Mouse (Mus musculus): ENCODE data around the gene Gm10073. TPM values are rescaled to one million over a fixed set of nuclear protein-coding genes. Genes with fewer than 3 reads are reported as not detected.
"Not testable (repeated sequence)": the region's sequence is repeated elsewhere in the genome, so short reads cannot be mapped to it uniquely, and the experiment has no call there.

The Gm10073 gene
- polyA plus RNA-seq (2012; ENCODE audit: insufficient read depth, low replicate concordance): 10.6 TPM in 1 of 2 replicates, not detected in the other

DNA sequence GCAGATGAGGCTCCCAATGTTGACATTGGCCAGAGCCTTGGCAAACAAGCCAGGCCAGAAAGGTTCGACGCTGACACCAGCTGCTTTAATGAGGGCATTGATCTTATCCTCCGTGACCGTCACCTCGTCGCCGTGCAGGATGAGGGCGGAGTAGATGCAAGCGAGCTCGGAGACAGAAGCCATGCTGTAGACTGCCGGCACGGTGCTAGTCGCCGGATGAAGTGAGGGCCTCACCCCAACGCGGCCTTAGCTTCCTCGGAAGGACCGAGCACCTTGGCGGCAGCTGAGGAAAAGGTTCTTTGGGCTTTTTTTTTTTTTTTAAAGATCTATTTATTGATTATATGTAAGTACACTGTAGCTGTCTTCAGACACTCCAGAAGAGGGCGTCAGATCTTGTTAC is at the start of gene Gm10073:
TSS of gene Gm10073 (minus strand) at position 294 of the 400 bp plus-strand sequence.
- H3K27me3 ChIP-seq (replicated peaks): peaks cover 11% of the 10 kb centered on the region
- H3K4me3 ChIP-seq (replicated peaks): not testable (repeated sequence)

DNA sequence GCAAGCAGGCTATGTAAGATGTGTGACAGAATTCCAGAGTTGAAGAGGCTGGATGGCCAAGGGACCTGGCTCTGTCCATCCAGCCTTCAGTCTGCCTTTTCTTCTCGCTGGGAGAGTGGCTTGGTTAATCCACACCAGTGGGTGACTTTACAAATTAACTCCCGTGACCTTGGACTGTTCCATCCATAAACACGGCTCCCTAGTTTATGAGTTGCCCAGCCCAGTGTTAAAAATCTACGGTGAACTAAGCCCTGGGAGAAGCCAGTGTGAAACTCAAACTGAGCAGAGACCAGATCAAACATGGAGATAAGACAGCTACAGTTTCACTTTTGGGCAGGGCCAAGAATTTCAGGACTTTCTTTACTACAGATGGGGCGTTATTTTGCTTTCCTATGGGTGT is 49.8 kb upstream of the Gm10073 start:
- no peak for TF ChIP-seq FLI1 (IDR thresholded peaks at IDR 0.05; ENCODE audit: low read length)
- no peak for TF ChIP-seq GATA1 (IDR thresholded peaks at IDR 0.05; ENCODE audit: borderline replicate concordance, low read length)
- H3K4me3 ChIP-seq (replicated peaks): no peak overlapping the region
- no peaks in the 10 kb centered on the region for H3K36me3 ChIP-seq (replicated peaks; ENCODE audit: low read length)

More for the DNA sequence above, at the start of gene Gm10073:
- H3K9me3 ChIP-seq; H3K36me3 ChIP-seq (replicated peaks; ENCODE audit: low read length); H3K4me1 ChIP-seq: not testable (repeated sequence)

DNA sequence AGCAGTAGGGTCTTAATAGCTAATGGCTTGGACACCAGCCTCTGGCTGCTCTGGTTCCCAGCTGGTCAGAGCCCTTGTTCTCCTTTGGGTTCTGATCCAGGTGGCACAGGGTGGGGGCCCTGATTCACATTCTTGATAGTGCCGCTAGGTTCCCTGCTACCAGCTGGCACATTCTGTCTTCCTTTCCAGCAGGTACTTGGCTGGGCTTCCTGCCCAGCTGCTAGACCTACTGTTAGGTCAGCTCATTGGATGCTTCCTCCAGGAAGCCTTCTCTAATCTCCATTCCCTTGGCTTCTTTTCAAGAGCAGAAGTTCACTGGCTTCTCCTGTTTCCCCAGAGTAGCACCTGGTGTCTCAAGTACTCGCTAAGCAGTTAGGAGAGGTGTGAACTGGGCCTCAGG is 47.2 kb upstream of the Gm10073 start:
- H3K36me3 ChIP-seq (replicated peaks; ENCODE audit: low read length): no peaks in the 10 kb centered on the region
- peaks cover 9% of the 10 kb centered on the region for H3K27me3 ChIP-seq (replicated peaks)
- peaks cover 10% of the 10 kb centered on the region for H3K9me3 ChIP-seq
- no peak for TF ChIP-seq FLI1 (IDR thresholded peaks at IDR 0.05; ENCODE audit: low read length)
- no peak for TF ChIP-seq GATA1 (IDR thresholded peaks at IDR 0.05; ENCODE audit: borderline replicate concordance, low read length)
- no peaks in the 10 kb centered on the region for H3K4me1 ChIP-seq
- no peak overlapping the region for H3K4me3 ChIP-seq (replicated peaks)

More for the DNA sequence above, 49.8 kb upstream of the Gm10073 start:
- no peaks in the 10 kb centered on the region for H3K4me1 ChIP-seq
- H3K27me3 ChIP-seq (replicated peaks): peaks cover 6% of the 10 kb centered on the region
- peaks cover 10% of the 10 kb centered on the region for H3K9me3 ChIP-seq

DNA sequence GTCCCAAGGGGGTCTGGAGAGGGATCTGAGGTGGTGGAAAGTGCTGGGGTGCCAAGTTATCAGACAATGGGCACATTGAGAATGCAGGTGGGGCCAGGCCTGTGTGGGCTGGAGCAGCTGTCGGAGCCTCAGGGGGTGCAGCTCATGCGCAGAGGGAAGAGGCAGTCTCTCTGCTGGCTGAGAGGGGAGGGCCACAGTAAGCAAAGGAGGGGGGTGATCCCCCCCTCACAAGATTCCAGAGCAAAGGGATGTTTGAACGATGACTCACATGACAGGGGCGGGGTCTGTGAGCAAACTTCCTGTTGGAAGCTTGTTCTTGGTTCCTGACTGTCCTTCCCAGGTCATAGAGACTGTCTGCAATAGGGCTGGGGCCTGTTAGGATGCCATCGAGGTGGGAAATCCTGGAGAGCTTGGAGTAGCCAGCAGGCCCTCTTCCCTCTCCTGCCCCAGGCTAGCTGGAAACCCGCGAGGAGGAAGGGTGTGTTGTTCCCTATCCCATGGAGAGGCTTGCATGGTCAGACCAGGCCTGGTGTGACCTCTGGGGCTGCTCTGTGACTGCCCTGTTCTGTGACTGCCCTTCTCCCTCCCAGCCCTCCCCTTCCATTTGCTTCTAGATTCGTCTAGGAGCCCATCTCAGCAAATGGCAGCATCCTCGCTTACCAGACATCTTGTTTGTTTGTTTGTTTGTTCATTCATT is 46.4 kb upstream of the Gm10073 start:
- Histone ChIP-seq H3K27me3 (replicated peaks) (peaks cover 11% of the 10 kb centered on the region), H3K9me3 (peaks cover 10% of the 10 kb centered on the region), H3K4me3 (replicated peaks) (no peak overlapping the region), H3K4me1 (no peaks in the 10 kb centered on the region), H3K36me3 (replicated peaks; ENCODE audit: low read length) (no peaks in the 10 kb centered on the region)
- TF ChIP-seq GATA1 (IDR thresholded peaks at IDR 0.05; ENCODE audit: borderline replicate concordance, low read length): no peak
- TF ChIP-seq FLI1 (IDR thresholded peaks at IDR 0.05; ENCODE audit: low read length): no peak

DNA sequence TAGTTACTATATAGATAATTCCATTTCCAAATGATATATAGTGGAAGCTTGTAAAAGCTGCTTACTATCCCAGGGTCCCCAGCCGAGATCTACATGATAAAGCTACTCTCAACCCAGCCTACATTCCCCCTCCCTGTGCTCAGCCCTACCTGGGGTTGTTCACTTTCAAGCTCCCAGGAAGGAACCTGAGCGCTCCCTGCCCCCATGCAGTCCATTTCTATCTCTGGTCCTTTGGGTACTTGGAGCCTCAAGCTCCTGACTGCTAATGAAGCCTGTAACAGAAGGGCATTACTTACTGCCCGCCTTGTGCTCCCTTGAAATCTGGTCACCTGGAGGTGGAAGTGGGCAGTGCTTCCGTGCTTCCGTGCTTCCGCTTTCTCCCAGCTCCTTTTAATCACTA is 45.1 kb upstream of the Gm10073 start:
- Histone ChIP-seq H3K36me3 (replicated peaks; ENCODE audit: low read length) (no peaks in the 10 kb centered on the region), H3K9me3 (no peaks in the 10 kb centered on the region), H3K4me1 (no peaks in the 10 kb centered on the region), H3K27me3 (replicated peaks) (peaks cover 15% of the 10 kb centered on the region), H3K4me3 (replicated peaks) (no peak overlapping the region)
- TF ChIP-seq GATA1 (IDR thresholded peaks at IDR 0.05; ENCODE audit: borderline replicate concordance, low read length) (no peak), FLI1 (IDR thresholded peaks at IDR 0.05; ENCODE audit: low read length) (no peak)

DNA sequence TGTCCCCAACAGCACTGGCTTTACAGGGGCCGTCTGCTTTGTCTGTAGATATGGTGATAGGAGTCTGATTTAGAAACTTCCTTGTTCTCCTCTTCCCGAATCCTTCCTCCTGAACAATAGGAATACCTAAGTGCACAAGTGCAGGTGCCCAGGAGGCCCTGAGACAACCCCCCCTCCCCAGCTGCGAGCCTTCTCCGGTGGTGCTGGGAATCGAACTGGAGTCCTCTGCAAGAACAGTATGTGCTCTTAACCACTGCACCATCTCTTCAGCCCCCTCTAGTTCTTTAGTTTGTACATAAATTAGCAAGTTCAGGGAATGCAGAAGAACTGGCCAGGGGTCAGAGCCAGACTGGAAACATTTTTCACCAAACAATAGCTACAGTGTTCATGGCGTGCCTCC is 44.6 kb upstream of the Gm10073 start:
- peaks cover 17% of the 10 kb centered on the region for H3K27me3 ChIP-seq (replicated peaks)
- no peaks in the 10 kb centered on the region for H3K36me3 ChIP-seq (replicated peaks; ENCODE audit: low read length)
- no peak overlapping the region for H3K4me3 ChIP-seq (replicated peaks)
- H3K9me3 ChIP-seq: no peaks in the 10 kb centered on the region
- TF ChIP-seq GATA1 (IDR thresholded peaks at IDR 0.05; ENCODE audit: borderline replicate concordance, low read length) (no peak), FLI1 (IDR thresholded peaks at IDR 0.05; ENCODE audit: low read length) (no peak)
- H3K4me1 ChIP-seq: no peaks in the 10 kb centered on the region

DNA sequence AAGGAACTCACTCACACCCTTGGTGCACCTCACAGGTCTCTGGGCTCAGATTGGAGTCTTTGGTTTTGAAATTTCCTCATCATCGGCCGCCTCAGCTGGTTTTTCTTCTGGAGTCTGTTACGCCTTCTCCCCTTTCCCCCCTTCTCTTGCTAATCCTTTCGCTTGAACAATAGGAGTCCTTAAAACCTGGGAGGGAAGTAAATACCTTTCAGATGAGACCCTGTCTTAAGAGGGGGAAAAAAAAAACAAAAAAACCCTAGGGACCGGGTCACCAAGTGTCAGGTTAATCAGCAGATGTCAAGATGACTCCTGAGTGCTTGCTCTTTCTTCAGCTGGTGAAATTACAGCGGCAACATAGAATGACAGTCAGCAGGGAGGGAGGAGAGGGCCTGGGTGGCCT is 43.9 kb upstream of the Gm10073 start:
- TF ChIP-seq GATA1 (IDR thresholded peaks at IDR 0.05; ENCODE audit: borderline replicate concordance, low read length) (no peak), FLI1 (IDR thresholded peaks at IDR 0.05; ENCODE audit: low read length) (no peak)
- H3K4me3 ChIP-seq (replicated peaks): no peak overlapping the region
- H3K27me3 ChIP-seq (replicated peaks): peaks cover 21% of the 10 kb centered on the region
- no peaks in the 10 kb centered on the region for H3K4me1 ChIP-seq
- no peaks in the 10 kb centered on the region for H3K36me3 ChIP-seq (replicated peaks; ENCODE audit: low read length)
- H3K9me3 ChIP-seq: no peaks in the 10 kb centered on the region

DNA sequence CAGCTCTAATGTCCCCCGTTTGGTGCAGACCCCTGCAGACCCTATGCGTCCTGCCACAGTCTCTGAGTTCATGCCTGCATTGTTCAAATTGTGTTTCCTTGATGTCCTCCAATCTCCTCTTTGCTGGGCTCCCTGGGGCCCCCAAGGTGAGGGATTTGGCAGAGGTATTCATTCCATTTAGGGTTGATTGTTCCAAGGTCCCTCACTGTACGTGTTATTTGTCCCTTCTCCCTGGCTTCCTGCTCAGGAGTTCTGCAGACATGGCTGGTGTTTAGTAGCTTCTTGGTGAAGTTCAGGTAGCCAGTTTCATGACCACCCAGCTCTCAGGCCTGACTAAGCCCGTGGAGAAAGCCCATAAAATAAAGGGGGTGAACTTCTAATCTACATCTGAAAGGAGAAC is 43.4 kb upstream of the Gm10073 start:
- peaks cover 21% of the 10 kb centered on the region for H3K27me3 ChIP-seq (replicated peaks)
- H3K36me3 ChIP-seq (replicated peaks; ENCODE audit: low read length): no peaks in the 10 kb centered on the region
- H3K9me3 ChIP-seq: no peaks in the 10 kb centered on the region
- TF ChIP-seq FLI1 (IDR thresholded peaks at IDR 0.05; ENCODE audit: low read length) (no peak), GATA1 (IDR thresholded peaks at IDR 0.05; ENCODE audit: borderline replicate concordance, low read length) (no peak)
- H3K4me1 ChIP-seq: no peaks in the 10 kb centered on the region
- H3K4me3 ChIP-seq (replicated peaks): no peak overlapping the region

DNA sequence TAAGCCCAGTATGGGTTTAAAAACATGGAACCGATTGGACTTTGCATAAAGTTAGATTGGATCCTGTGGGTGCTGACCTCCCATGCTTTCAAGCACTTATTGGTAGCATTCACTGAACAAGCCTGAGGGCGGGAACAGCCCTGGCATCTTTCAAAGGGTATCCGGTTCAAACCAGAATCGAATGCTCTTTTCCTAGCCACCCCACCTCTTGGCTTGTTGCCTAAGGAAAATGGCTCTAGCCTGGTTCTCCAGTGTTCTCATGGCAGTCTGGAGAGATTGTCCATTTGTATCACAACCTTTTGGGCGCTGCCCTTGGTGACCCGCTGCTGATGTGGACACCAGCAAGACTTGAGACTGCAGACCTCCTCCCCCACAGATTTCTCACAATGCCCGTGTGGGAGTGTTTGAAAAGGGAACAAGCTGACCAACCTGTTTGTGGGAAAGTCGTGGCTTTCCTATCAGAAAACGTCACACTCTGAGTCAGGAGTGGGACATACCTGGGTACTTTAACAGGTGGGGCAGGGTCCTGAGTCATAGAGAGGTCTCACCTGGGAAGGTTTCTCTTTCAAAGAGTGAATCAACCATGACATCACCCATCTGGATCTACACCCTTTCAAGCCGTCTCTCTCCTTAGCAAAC is 42.5 kb upstream of the Gm10073 start:
- Histone ChIP-seq H3K36me3 (replicated peaks; ENCODE audit: low read length) (no peaks in the 10 kb centered on the region), H3K4me3 (replicated peaks) (no peak overlapping the region), H3K4me1 (no peaks in the 10 kb centered on the region), H3K9me3 (no peaks in the 10 kb centered on the region), H3K27me3 (replicated peaks) (peaks cover 26% of the 10 kb centered on the region)
- TF ChIP-seq FLI1 (IDR thresholded peaks at IDR 0.05; ENCODE audit: low read length) (no peak), GATA1 (IDR thresholded peaks at IDR 0.05; ENCODE audit: borderline replicate concordance, low read length) (no peak)

DNA sequence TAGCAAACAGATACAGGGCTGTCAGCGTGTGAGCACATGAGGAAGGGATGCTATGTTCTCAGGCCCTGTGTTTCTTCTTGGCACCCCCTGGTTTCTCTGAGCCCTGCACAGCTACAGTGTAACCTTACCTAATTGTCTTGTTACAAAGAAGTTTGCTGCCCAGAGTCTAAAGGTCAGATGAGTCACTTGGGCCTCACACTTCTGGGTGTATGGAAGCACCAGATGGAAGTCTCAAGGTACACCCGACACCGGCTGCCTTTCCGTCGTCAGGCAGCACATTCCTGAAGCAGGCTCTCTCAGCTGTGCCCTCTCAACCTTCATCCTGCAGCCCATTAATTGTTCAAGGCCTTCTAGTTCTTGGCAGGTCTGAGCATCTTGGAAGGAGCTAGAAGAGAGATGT is 41.4 kb upstream of the Gm10073 start:
- H3K4me1 ChIP-seq: no peaks in the 10 kb centered on the region
- H3K4me3 ChIP-seq (replicated peaks): no peak overlapping the region
- peaks cover 32% of the 10 kb centered on the region for H3K27me3 ChIP-seq (replicated peaks)
- H3K9me3 ChIP-seq: no peaks in the 10 kb centered on the region
- H3K36me3 ChIP-seq (replicated peaks; ENCODE audit: low read length): no peaks in the 10 kb centered on the region
- TF ChIP-seq FLI1 (IDR thresholded peaks at IDR 0.05; ENCODE audit: low read length) (no peak), GATA1 (IDR thresholded peaks at IDR 0.05; ENCODE audit: borderline replicate concordance, low read length) (no peak)
